Mouse (Mus musculus) hindbrain, embryonic 11.5 days (tissue): ENCODE measurements at regions not wholly inside any gene's neighbourhood (a gene's known extent, or its start where the extent isn't known, plus 50 kb on each side); places are given as distances from the start of the nearest gene placed in this dataset.

Experiments
- ATAC-seq: fragments of 200-750 bp; cut with Nextera tagmentation; 2 replicates; pipeline ENCODE4 v1.8.0; 2017; ENCODE audit warnings: mild to moderate bottlenecking, moderate TSS enrichment, moderate library complexity; ENCODE audit not compliant: low FRiP score
- DNase-seq: peaks from one replicate; pipeline ENCODE4 v3.0.0-alpha.2; 2015; ENCODE audit warnings: low spot score
- H3K27ac ChIP-seq: fragments of 300-500 bp; sonication (generic); 2 replicates; pipeline ENCODE4 v1.5.1; 2014; ENCODE audit warnings: mild to moderate bottlenecking, low read depth, low read length
- H3K27me3 ChIP-seq: fragments of 300-500 bp; sonication (generic); 2 replicates; pipeline ENCODE4 v1.6.1; 2014; ENCODE audit warnings: mild to moderate bottlenecking, low read length, moderate library complexity, mixed read lengths; ENCODE audit not compliant: control insufficient read depth, insufficient read depth
- H3K36me3 ChIP-seq: fragments of 300-500 bp; sonication (generic); 2 replicates; pipeline ENCODE4 v1.6.1; 2014; ENCODE audit warnings: mild to moderate bottlenecking, low read length, moderate library complexity, mixed read lengths; ENCODE audit not compliant: control insufficient read depth, insufficient read depth
- H3K4me1 ChIP-seq: fragments of 300-500 bp; sonication (generic); replicated peaks from 2 replicates; pipeline ENCODE4 v1.6.1; 2014; ENCODE audit warnings: low read length, mixed read lengths; ENCODE audit not compliant: control insufficient read depth, insufficient read depth
- H3K4me2 ChIP-seq: fragments of 300-500 bp; sonication (generic); replicated peaks from 2 replicates; pipeline ENCODE4 v1.6.1; 2014; ENCODE audit warnings: mild to moderate bottlenecking, low read depth, low read length
- H3K4me3 ChIP-seq: fragments of 300-500 bp; sonication (generic); 2 replicates; pipeline ENCODE4 v1.5.1; 2014; ENCODE audit warnings: low read depth, low read length
- H3K9ac ChIP-seq: fragments of 300-500 bp; sonication (generic); 2 replicates; pipeline ENCODE4 v1.6.1; 2014; ENCODE audit warnings: low read depth, low read length
- H3K9me3 ChIP-seq: fragments of 300-500 bp; sonication (generic); 2 replicates; pipeline ENCODE4 v1.6.1; 2016; ENCODE audit warnings: low read length; ENCODE audit not compliant: control insufficient read depth
- WGBS: fragments of 180-500 bp; shearing (Covaris S2); extraction: QIAGEN DNeasy Blood & Tissue Kit; methylation state at CpG from one replicate; pipeline ENCODE4 v1.1.7; 2014; 5-methylcytosine and 5-hydroxymethylcytosine counted together

DNA sequence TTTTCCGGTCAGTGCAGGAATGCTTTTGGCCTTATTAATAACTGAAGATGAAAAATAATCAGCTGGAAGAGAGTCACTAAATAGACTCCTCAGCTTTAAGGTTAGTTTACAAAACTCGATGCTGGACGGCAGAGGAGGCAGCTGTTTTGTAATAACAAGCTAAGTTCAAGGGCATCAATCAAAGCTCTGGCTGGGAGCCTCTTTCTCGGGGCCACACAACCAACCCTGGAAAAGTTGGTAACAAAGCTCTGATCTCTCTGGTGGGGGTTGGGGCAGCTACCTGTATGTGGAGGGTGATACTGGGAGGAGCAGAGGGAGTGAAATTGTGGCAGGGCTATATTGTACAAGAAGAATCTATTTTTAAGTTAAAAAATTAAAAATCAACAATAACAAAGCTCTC lies 374.1 kb downstream of the Fgf9 start:
- Histone ChIP-seq H3K4me2 (no peak overlapping the region), H3K9ac (no peak overlapping the region), H3K27me3 (no peaks in the 10 kb centered on the region), H3K36me3 (no peaks in the 10 kb centered on the region), H3K4me3 (no peak overlapping the region), H3K27ac (no peak overlapping the region), H3K9me3 (no peaks in the 10 kb centered on the region), H3K4me1 (no peaks in the 10 kb centered on the region)
- DNase-seq: no peak
- 73% methylated on average over 4 of the region's 4 CpGs for WGBS
- no peak for ATAC-seq

GRCm38 (mm10) chr14:58442501-58442900 lies 372.2 kb downstream of the Fgf9 start:
- Histone ChIP-seq H3K9ac (no peak overlapping the region), H3K4me1 (no peaks in the 10 kb centered on the region), H3K9me3 (no peaks in the 10 kb centered on the region), H3K36me3 (no peaks in the 10 kb centered on the region), H3K4me2 (no peak overlapping the region), H3K27ac (no peak overlapping the region), H3K4me3 (no peak overlapping the region), H3K27me3 (no peaks in the 10 kb centered on the region)
- ATAC-seq: no peak
- no peak for DNase-seq
- 92% methylated on average over 3 of the region's 3 CpGs for WGBS

DNA sequence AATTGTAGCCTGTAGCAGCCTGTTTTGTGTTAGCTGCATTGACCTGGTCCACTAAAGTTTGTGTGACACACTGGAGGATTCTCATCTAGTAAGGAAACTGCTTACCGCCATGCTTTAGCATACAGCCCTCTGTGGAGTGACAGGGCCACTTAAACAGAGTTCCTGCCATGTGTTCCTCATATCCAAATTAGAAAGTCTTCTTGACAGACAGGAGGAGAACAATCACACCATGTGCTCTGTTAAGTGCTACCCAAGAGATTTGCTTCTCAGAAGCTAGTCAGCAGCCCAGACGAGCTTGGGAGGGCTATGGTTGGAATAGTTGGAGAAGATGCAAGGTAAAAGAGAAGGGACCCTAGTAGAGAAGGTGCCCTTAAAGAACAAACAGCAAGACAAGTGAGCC lies 369.6 kb downstream of the Fgf9 start:
- Histone ChIP-seq H3K4me3 (no peak overlapping the region), H3K4me2 (no peak overlapping the region), H3K27me3 (no peaks in the 10 kb centered on the region), H3K36me3 (no peaks in the 10 kb centered on the region), H3K27ac (no peak overlapping the region), H3K4me1 (no peaks in the 10 kb centered on the region), H3K9me3 (no peaks in the 10 kb centered on the region), H3K9ac (no peak overlapping the region)
- no peak for DNase-seq
- WGBS: 76% methylated on average over 2 of the region's 2 CpGs
- no peak for ATAC-seq

GRCm38 (mm10) chr14:58436096-58436495 lies 365.7 kb downstream of the Fgf9 start:
- DNase-seq (no peak), ATAC-seq (no peak)
- WGBS: 84% methylated on average over 3 of the region's 3 CpGs

DNA sequence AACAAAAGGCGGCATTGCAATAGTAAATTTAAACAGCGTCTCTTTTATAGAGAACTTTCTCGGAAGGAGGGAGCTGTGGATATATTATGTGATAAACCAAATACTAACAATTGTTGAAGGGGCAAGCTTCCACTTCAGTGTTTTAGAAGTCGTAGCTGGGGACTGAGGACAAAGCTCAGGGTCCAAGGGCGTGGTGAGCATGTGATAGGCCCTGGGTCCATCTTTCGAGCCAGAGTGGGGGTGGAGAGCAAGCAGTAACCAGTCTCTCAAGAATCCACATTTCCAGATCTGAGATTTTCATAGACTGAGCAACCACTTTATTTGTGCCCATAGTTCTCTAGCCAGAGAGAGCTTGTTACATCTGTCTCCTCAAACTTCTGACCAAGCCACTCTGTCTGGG lies 356.1 kb downstream of the Fgf9 start:
- no peak overlapping the region for H3K27ac ChIP-seq
- H3K9me3 ChIP-seq: no peaks in the 10 kb centered on the region
- H3K27me3 ChIP-seq: no peaks in the 10 kb centered on the region
- no peak overlapping the region for H3K9ac ChIP-seq
- WGBS: 74% methylated on average over 6 of the region's 6 CpGs
- H3K4me1 ChIP-seq: no peaks in the 10 kb centered on the region
- no peaks in the 10 kb centered on the region for H3K36me3 ChIP-seq
- no peak overlapping the region for H3K4me3 ChIP-seq
- ATAC-seq (no peak), DNase-seq (no peak)
- no peak overlapping the region for H3K4me2 ChIP-seq

More at GRCm38 (mm10) chr14:58436096-58436495, 365.7 kb downstream of the Fgf9 start:
- Histone ChIP-seq H3K4me3 (no peak overlapping the region), H3K4me2 (no peak overlapping the region), H3K9ac (no peak overlapping the region), H3K36me3 (no peaks in the 10 kb centered on the region), H3K9me3 (no peaks in the 10 kb centered on the region), H3K27me3 (no peaks in the 10 kb centered on the region), H3K27ac (no peak overlapping the region), H3K4me1 (no peaks in the 10 kb centered on the region)

GRCm38 (mm10) chr14:58421904-58422303 lies 351.6 kb downstream of the Fgf9 start:
- ATAC-seq (no peak), DNase-seq (no peak)
- no peak overlapping the region for H3K4me2 ChIP-seq
- H3K9ac ChIP-seq: no peak overlapping the region
- H3K27me3 ChIP-seq: no peaks in the 10 kb centered on the region
- H3K36me3 ChIP-seq: no peaks in the 10 kb centered on the region
- no peaks in the 10 kb centered on the region for H3K4me1 ChIP-seq
- H3K27ac ChIP-seq: no peak overlapping the region
- WGBS: 61% methylated on average over 5 of the region's 5 CpGs
- H3K9me3 ChIP-seq: no peaks in the 10 kb centered on the region
- H3K4me3 ChIP-seq: no peak overlapping the region

DNA sequence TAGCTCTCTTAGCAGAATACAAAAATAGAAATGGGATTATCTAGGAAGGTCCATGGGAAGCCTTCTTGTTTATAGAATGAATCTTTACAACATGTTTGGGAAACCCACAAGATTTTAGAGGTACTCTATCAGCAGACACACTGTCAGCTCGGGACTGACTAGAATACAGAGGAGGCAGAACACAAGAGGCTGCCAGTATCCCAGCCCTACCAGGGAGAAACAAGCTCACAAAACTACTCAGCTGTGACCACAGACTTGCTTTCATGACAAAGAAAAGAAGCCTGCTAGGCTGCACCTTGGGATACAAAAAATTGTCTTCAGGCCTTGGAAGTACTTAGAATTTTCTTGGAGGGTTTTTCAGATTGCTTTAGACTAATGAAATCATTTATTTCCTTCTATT lies 347.2 kb downstream of the Fgf9 start:
- Histone ChIP-seq H3K27me3 (no peaks in the 10 kb centered on the region), H3K27ac (no peak overlapping the region), H3K4me3 (no peak overlapping the region), H3K4me1 (no peaks in the 10 kb centered on the region), H3K36me3 (no peaks in the 10 kb centered on the region), H3K9me3 (no peaks in the 10 kb centered on the region), H3K4me2 (no peak overlapping the region), H3K9ac (no peak overlapping the region)
- DNase-seq (no peak), ATAC-seq (no peak)
- WGBS: 39% methylated on average over 1 of the region's 1 CpGs

GRCm38 (mm10) chr14:58392055-58392726 lies 321.8 kb downstream of the Fgf9 start:
- DNase-seq (no peak), ATAC-seq (no peak)
- Histone ChIP-seq H3K9me3 (no peaks in the 10 kb centered on the region), H3K4me2 (no peak overlapping the region), H3K27ac (no peak overlapping the region), H3K9ac (no peak overlapping the region), H3K4me3 (no peak overlapping the region), H3K27me3 (no peaks in the 10 kb centered on the region), H3K4me1 (no peaks in the 10 kb centered on the region), H3K36me3 (no peaks in the 10 kb centered on the region)
- WGBS: 93% methylated on average over 9 of the region's 9 CpGs

DNA sequence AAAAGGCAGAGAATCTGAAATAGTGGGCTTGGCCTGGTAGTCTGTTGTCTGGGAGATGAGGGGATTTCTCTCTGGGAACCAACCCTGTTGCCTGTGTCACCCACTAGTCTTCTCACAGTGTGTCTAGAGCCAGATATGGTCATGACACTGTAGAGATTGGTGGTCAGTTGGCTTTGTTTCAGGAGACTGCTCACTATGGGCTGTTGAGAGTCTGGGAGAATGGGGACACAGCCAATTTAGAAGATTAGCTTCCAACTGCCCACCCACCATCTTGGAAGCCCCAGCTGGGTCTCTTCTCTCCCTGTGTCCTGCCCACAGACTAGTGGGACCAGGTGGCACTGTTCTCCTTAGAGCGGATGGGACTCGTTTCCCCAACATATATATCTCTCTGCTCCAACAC lies 320.4 kb downstream of the Fgf9 start:
- Histone ChIP-seq H3K27ac (no peak overlapping the region), H3K9ac (no peak overlapping the region), H3K4me2 (no peak overlapping the region), H3K36me3 (no peaks in the 10 kb centered on the region), H3K27me3 (no peaks in the 10 kb centered on the region), H3K4me1 (no peaks in the 10 kb centered on the region), H3K9me3 (no peaks in the 10 kb centered on the region), H3K4me3 (no peak overlapping the region)
- no peak for DNase-seq
- 85% methylated on average over 2 of the region's 2 CpGs for WGBS
- ATAC-seq: no peak
